Comparison of ENCODE assay signal across 15 mouse cellular contexts in genomic region chr12:73408614-73409013, GRCm38 (mm10).
A peak's percentile ranks its signal among the peaks of the same experiment; 100 is the strongest.
DNase-seq lines count a peak whose midpoint lies in the region; ATAC-seq and TF ChIP-seq lines count a peak whose summit lies in the region.
"Had no signal": no experiment of that assay in that cellular context is flagged by ENCODE, and none has a peak within 500 bp of the region (broad histone marks: within the 10 kb centered on the region; RNA-seq: fewer than 3 reads in every experiment).

No protein-coding gene starts in this region.

- intact Hi-C loops in heart, postnatal 10 days (cut with DNase I), result loop anchor here (5.0 kb wide), 1 partner anchor 109 kb away; no protein-coding TSS in a partner anchor

- DNase-seq in Muller cell, postnatal 12 days (ENCODE audit: inconsistent ontology term), result peak; percentile 52
- DNase-seq in fat pad, adult 2 months (ENCODE audit: extremely low read depth, low read depth, low spot score), result peak; percentile 69
- DNase-seq in heart, postnatal 10 days, result peak; percentile 91 to 94
- no peak for DNase-seq in left cerebral cortex, adult 11 months (ENCODE audit: low spot score)
- DNase-seq in thymus, adult 18-20 months, result no peak
- no peak for DNase-seq in lung, adult 2 months
- DNase-seq: cerebellum, postnatal 36 days; right cerebral cortex, adult 18-20 months had no signal

- no peaks in the 10 kb centered on the region for H3K9me3 ChIP-seq in hindbrain, embryonic 16.5 days (ENCODE audit: control insufficient read depth, low read length)
- no peaks in the 10 kb centered on the region for H3K9me3 ChIP-seq in hindbrain, embryonic 12.5 days (replicated peaks)
- H3K9me3 ChIP-seq: forebrain, embryonic 12.5 days; midbrain, embryonic 15.5 days had no signal

- H3K27me3 ChIP-seq in hindbrain, embryonic 16.5 days (replicated peaks; ENCODE audit: control insufficient read depth, insufficient read depth, low read length), result no peaks in the 10 kb centered on the region
- H3K27me3 ChIP-seq in hindbrain, embryonic 12.5 days, result no peaks in the 10 kb centered on the region
- H3K27me3 ChIP-seq: midbrain, embryonic 15.5 days had no signal

- no peaks in the 10 kb centered on the region for H3K36me3 ChIP-seq in hindbrain, embryonic 16.5 days (ENCODE audit: control insufficient read depth, insufficient read depth, low read length)
- H3K36me3 ChIP-seq in hindbrain, embryonic 12.5 days, result no peaks in the 10 kb centered on the region
- H3K36me3 ChIP-seq: forebrain, embryonic 12.5 days; midbrain, embryonic 15.5 days had no signal

- WGBS in hindbrain, embryonic 16.5 days, result 74% methylated on average over 7 of the region's 7 CpGs
- WGBS in hindbrain, embryonic 12.5 days, result 76% methylated on average over 7 of the region's 7 CpGs
- WGBS in lung, adult 2 months, result 69% methylated on average over 7 of the region's 7 CpGs

- H3K9ac ChIP-seq in hindbrain, embryonic 16.5 days (ENCODE audit: low read depth, low read length), result no peak overlapping the region
- H3K9ac ChIP-seq in hindbrain, embryonic 12.5 days, result no peak overlapping the region
- H3K9ac ChIP-seq: forebrain, embryonic 12.5 days; liver, embryonic 14.5 days; midbrain, embryonic 15.5 days had no signal

- H3K4me1 ChIP-seq in hindbrain, embryonic 16.5 days (ENCODE audit: control insufficient read depth, insufficient read depth, low read depth, low read length), result peaks cover 16% of the 10 kb centered on the region
- H3K4me1 ChIP-seq in hindbrain, embryonic 12.5 days, result peaks cover 27% of the 10 kb centered on the region
- no peaks in the 10 kb centered on the region for H3K4me1 ChIP-seq in lung, adult 2 months (ENCODE audit: control insufficient read depth, insufficient read depth, low read length)
- H3K4me1 ChIP-seq: midbrain, embryonic 15.5 days had no signal

- no peak overlapping the region for H3K4me3 ChIP-seq in hindbrain, embryonic 16.5 days (ENCODE audit: low read length)
- no peak overlapping the region for H3K4me3 ChIP-seq in hindbrain, embryonic 12.5 days
- no peak overlapping the region for H3K4me3 ChIP-seq in lung, adult 2 months (replicated peaks; ENCODE audit: extremely low read depth, low read depth, low read length)
- H3K4me3 ChIP-seq: forebrain, embryonic 12.5 days; midbrain, embryonic 15.5 days had no signal

- TF ChIP-seq POLR2A in lung, adult 2 months (IDR thresholded peaks at IDR 0.05; ENCODE audit: borderline replicate concordance, extremely low read depth, low read depth, low read length), result no peak

- no peak overlapping the region for H3K4me2 ChIP-seq in hindbrain, embryonic 16.5 days (ENCODE audit: low read length)
- no peak overlapping the region for H3K4me2 ChIP-seq in hindbrain, embryonic 12.5 days (replicated peaks)
- H3K4me2 ChIP-seq: forebrain, embryonic 12.5 days; midbrain, embryonic 15.5 days had no signal

- H3K27ac ChIP-seq in hindbrain, embryonic 16.5 days (ENCODE audit: low read depth, low read length), result no peak overlapping the region
- H3K27ac ChIP-seq in hindbrain, embryonic 12.5 days, result no peak overlapping the region
- H3K27ac ChIP-seq: forebrain, embryonic 12.5 days; liver, embryonic 14.5 days; midbrain, embryonic 15.5 days had no signal

- TF ChIP-seq CTCF in lung, adult 2 months (IDR thresholded peaks at IDR 0.05; ENCODE audit: insufficient read depth, low read length), result no peak

- ATAC-seq in hindbrain, embryonic 16.5 days, result peak; percentile 69; the same call in 1 of the 2 replicates
- no peak for ATAC-seq in hindbrain, embryonic 12.5 days (ENCODE audit: low FRiP score)
- ATAC-seq: activated CD4-positive, CD25-positive, alpha-beta regulatory T cell, adult 4 months; intestine, embryonic 16.5 days; midbrain, embryonic 15.5 days had no signal

Comparison
In these comparisons a context has a peak if more than half of its experiments do, and no peak if none do; other contexts are left out.
1. DNase-seq: peak in Muller cell, postnatal 12 days (single experiment), fat pad, adult 2 months (single experiment) and heart, postnatal 10 days (2 of 2); none in left cerebral cortex, adult 11 months (single experiment), thymus, adult 18-20 months (0 of 2) and lung, adult 2 months (single experiment).